Mouse (Mus musculus) heart, adult 2 months (tissue): ENCODE results near the gene Ephb2. TPM values are rescaled to one million over a fixed set of nuclear protein-coding genes. Genes with fewer than 3 reads are reported as not detected.
A peak's percentile ranks its signal among the peaks of the same experiment; 100 is the strongest.

Source experiments
- DNase-seq, 2 experiments: peaks; one replicate each; pipeline ENCODE4 v3.0.0; 2021
- H3K27ac ChIP-seq: fragments of 200-600 bp; 2 replicates; pipeline ENCODE4 v1.8.1; 2022
- H3K27me3 ChIP-seq: fragments of 200-500 bp; 2 replicates; pipeline ENCODE4 v1.6.1; 2012; ENCODE audit warnings: mild to moderate bottlenecking, low read length, inconsistent platforms, mixed read lengths; ENCODE audit not compliant: control insufficient read depth, insufficient read depth
- H3K36me3 ChIP-seq: fragments of 200-500 bp; 2 replicates; pipeline ENCODE4 v1.6.1; 2012; ENCODE audit warnings: low read length, inconsistent platforms; ENCODE audit not compliant: control insufficient read depth, insufficient read depth
- H3K4me1 ChIP-seq: fragments of 200-500 bp; 2 replicates; pipeline ENCODE4 v1.6.1; 2011; ENCODE audit warnings: low read length; ENCODE audit not compliant: control insufficient read depth, insufficient read depth
- H3K4me3 ChIP-seq: fragments of 200-600 bp; 2 replicates; pipeline ENCODE4 v1.8.1; 2022
- H3K79me2 ChIP-seq: fragments of 200-500 bp; replicated peaks from 2 replicates; pipeline ENCODE4 v1.6.1; 2012; ENCODE audit warnings: mild to moderate bottlenecking, inconsistent platforms, low read length, moderate library complexity, mixed read lengths; ENCODE audit not compliant: control insufficient read depth, insufficient read depth
- H3K9ac ChIP-seq: fragments of 200-500 bp; 2 replicates; pipeline ENCODE4 v1.6.1; 2012; ENCODE audit warnings: low read depth, mild to moderate bottlenecking, control low read depth, inconsistent platforms, low read length, mixed read lengths
- CTCF ChIP-seq: fragments of 200-600 bp; IDR thresholded peaks from 2 replicates; pipeline ENCODE4 v1.8.1; 2022; ENCODE audit warnings: antibody characterized with exemption, mild to moderate bottlenecking, moderate library complexity
- EP300 ChIP-seq: fragments of 200-500 bp; IDR thresholded peaks from 2 replicates; pipeline ENCODE4 v1.6.1; 2011; ENCODE audit warnings: low read depth, low read length, control low read depth; ENCODE audit not compliant: insufficient read depth
- POLR2A ChIP-seq: fragments of 200-500 bp; IDR thresholded peaks from 2 replicates; pipeline ENCODE4 v1.6.1; 2011; ENCODE audit warnings: mild to moderate bottlenecking, low read depth, low read length, control low read depth; ENCODE audit not compliant: insufficient read depth
- WGBS: fragments of 180-500 bp; shearing (Covaris S2); methylation state at CpG from one replicate; pipeline ENCODE4 v1.1.7; 2018; 5-methylcytosine and 5-hydroxymethylcytosine counted together
- intact Hi-C: fragments of 180-260 bp; cut with DNase I; formaldehyde crosslinking; loops from one replicate; pipeline ENCODE4 v1.15.1; 2025
- polyA plus RNA-seq: library from polyadenylated mRNA; depleted of rRNA; stranded (reverse); fragments of >200 nt; gene quantifications from 2 replicates; pipeline ENCODE4 v1.2.3, GENCODE M21; 2012
- total RNA-seq, 2 experiments: library from RNA; stranded (reverse); gene quantifications; 2 replicates each; pipeline ENCODE4 v1.2.3; 2021

The Ephb2 gene
- total and polyA plus RNA-seq, 3 experiments = 0.73 to 0.96 (median 0.77) TPM

DNA sequence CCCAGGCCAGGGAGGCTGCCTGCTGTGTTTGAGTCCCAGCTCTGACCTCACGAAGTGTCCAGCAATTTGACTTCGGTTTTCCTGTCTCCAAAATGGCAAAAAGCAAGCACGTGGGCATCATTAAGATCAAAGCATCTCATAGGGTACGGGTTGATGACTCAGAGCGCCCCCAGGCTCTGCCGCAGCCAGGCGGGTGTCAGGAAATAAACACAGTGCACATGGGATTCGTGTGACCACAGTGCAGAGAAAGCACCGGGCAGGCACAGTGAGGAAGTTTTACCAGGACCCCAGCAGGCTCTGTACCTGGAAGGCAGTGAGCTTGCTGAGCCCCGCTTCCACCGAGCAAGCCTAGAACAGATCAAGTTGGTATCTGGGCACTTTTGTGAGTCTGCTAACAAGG, 74.9 kb downstream of the Ephb2 start:
- 80% methylated on average over 11 of the region's 11 CpGs for WGBS
- Histone ChIP-seq H3K4me1 (no peaks in the 10 kb centered on the region), H3K9ac (no peak overlapping the region), H3K79me2 (no peaks in the 10 kb centered on the region), H3K36me3 (no peaks in the 10 kb centered on the region), H3K27me3 (no peaks in the 10 kb centered on the region), H3K27ac (no peak overlapping the region), H3K4me3 (no peak overlapping the region)
- TF ChIP-seq EP300 (no peak), POLR2A (no peak), CTCF (no peak)
- DNase-seq = no peak
- intact Hi-C loops = no loop called here

- no peaks in the 10 kb centered on the region for H3K79me2 ChIP-seq
- no peak for DNase-seq
- H3K27ac ChIP-seq = no peak overlapping the region
- H3K27me3 ChIP-seq = no peaks in the 10 kb centered on the region
- no peaks in the 10 kb centered on the region for H3K4me1 ChIP-seq
- 93% methylated on average over 4 of the region's 4 CpGs for WGBS
- H3K4me3 ChIP-seq = no peak overlapping the region
- intact Hi-C loops = no loop called here
- no peaks in the 10 kb centered on the region for H3K36me3 ChIP-seq
- no peak overlapping the region for H3K9ac ChIP-seq
- TF ChIP-seq EP300 = no peak
- no peak for TF ChIP-seq CTCF
- no peak for TF ChIP-seq POLR2A
Observed at GRCm38 (mm10) chr4:136757096-136757495, 78.7 kb downstream of the Ephb2 start.

DNA sequence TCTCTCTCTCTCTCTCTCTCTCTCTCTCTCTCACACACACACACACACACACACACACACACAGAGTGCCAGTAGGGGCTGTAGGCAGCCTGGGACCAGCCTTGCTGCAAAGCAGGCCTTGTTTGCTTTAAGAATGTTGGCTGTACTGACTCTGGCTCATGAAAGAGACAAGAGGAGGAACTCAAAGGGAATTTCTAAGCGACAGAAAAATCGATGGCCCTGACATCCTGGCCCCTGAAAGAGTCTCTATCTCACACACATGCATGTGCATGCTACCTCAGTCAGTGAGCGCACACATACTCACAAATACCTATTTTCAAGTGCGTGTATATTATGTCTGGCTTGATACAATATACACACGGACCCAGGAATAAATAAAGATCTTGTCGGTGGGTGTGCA, 79.3 kb downstream of the Ephb2 start:
- Histone ChIP-seq H3K4me1 (no peaks in the 10 kb centered on the region), H3K9ac (no peak overlapping the region), H3K4me3 (no peak overlapping the region), H3K27me3 (no peaks in the 10 kb centered on the region), H3K36me3 (no peaks in the 10 kb centered on the region), H3K79me2 (no peaks in the 10 kb centered on the region), H3K27ac (no peak overlapping the region)
- DNase-seq = no peak
- 67% methylated on average over 6 of the region's 6 CpGs for WGBS
- no peak for TF ChIP-seq EP300
- no peak for TF ChIP-seq POLR2A
- no peak for TF ChIP-seq CTCF
- intact Hi-C loops = no loop called here

GRCm38 (mm10) chr4:136755364-136755811, 80.4 kb downstream of the Ephb2 start:
- H3K4me1 ChIP-seq = no peaks in the 10 kb centered on the region
- H3K27ac ChIP-seq = no peak overlapping the region
- no peaks in the 10 kb centered on the region for H3K79me2 ChIP-seq
- no peak for DNase-seq
- intact Hi-C loops = no loop called here
- H3K4me3 ChIP-seq = no peak overlapping the region
- no peaks in the 10 kb centered on the region for H3K27me3 ChIP-seq
- H3K36me3 ChIP-seq = no peaks in the 10 kb centered on the region
- H3K9ac ChIP-seq = 0 out of 2 replicates have a peak overlapping the region, but pooled peaks have one; percentile 3
- 3% methylated on average over 31 of the region's 31 CpGs for WGBS
- TF ChIP-seq CTCF (no peak), POLR2A (no peak), EP300 (no peak)

- intact Hi-C loops = no loop called here
- DNase-seq = no peak
- no peak overlapping the region for H3K4me3 ChIP-seq
- H3K9ac ChIP-seq = no peak overlapping the region
- no peaks in the 10 kb centered on the region for H3K79me2 ChIP-seq
- no peaks in the 10 kb centered on the region for H3K4me1 ChIP-seq
- TF ChIP-seq CTCF (no peak), EP300 (no peak), POLR2A (no peak)
- no peaks in the 10 kb centered on the region for H3K36me3 ChIP-seq
- no peak overlapping the region for H3K27ac ChIP-seq
- H3K27me3 ChIP-seq = no peaks in the 10 kb centered on the region
- WGBS = 91% methylated on average over 8 of the region's 8 CpGs
Observed at GRCm38 (mm10) chr4:136754256-136754655, 81.5 kb downstream of the Ephb2 start.

DNA sequence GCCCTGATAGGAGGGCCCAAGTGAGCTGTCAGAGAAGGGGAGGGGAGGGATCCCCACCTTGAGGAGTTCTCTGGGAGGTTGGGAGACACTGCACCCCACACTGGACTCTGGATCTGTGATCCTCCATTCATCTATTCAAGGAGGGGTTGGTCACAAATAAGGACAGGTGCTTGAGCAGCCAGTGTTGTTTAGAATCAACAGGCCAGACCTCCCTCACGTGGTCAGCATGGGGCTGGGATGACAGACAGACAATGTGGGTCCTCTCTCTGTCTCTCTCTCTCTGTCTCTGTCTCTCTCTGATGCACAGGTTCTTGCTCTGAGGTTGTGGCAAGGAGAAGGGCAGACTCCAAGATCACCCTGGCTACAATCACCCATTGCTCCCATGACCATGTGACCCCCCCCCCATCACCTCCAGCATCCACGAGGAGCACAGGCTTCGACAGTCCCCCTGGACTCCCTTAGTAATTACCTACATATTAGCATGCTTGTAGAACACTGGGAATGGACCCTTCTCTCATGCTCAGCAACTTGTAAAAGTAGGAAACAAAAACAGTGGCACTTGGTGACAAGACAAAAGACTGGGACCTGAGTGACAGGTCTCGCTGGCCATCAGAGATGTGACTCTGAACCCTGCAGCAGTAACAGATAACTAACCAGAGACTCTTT, 84.3 kb downstream of the Ephb2 start:
- Histone ChIP-seq H3K4me3 (no peak overlapping the region), H3K27ac (no peak overlapping the region), H3K9ac (no peak overlapping the region), H3K36me3 (no peaks in the 10 kb centered on the region), H3K27me3 (no peaks in the 10 kb centered on the region), H3K4me1 (no peaks in the 10 kb centered on the region), H3K79me2 (no peaks in the 10 kb centered on the region)
- 73% methylated on average over 4 of the region's 4 CpGs for WGBS
- no peak for DNase-seq
- no peak for TF ChIP-seq EP300
- no peak for TF ChIP-seq CTCF
- no peak for TF ChIP-seq POLR2A
- intact Hi-C loops = no loop called here
